Mouse (Mus musculus): Measurements from ENCODE around the gene Calm4. TPM values are rescaled to one million over a fixed set of nuclear protein-coding genes. Genes with fewer than 3 reads are reported as not detected.
"Not testable (repeated sequence)": the region's sequence is repeated elsewhere in the genome, so short reads cannot be mapped to it uniquely, and the experiment has no call there.

The Calm4 gene
- polyA plus RNA-seq, 1 experiment from 2014 or later = not detected

DNA sequence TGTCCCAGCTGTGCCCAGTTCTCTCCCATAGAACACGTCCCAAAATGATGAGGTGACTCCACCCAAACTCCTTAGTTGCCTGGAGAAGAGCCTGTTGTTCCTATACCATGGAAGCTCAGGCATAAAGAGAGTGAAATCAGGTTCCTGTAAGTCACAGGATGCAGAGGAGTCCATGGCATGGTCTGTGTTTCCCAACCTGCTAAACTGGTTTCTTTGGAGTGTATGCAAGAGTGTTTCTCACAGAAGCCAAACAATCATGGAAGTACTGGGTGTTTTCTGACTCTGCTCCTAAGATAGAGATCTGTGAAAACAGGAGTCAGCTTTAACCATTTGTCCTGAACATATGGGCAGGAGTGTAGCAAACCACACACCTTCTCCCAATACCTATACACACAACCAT lies 5.6 kb upstream of the Calm4 start:
- H3K27ac ChIP-seq (replicated peaks in 1 of 2; ENCODE audit: control insufficient read depth in 1 of 2, insufficient read depth in 1 of 2, low read depth in 2 of 2, low read length in 2 of 2) = no peak overlapping the region
- no peak for ATAC-seq (ENCODE audit: insufficient number of reproducible peaks, insufficient read depth, low FRiP score, low read depth)

DNA sequence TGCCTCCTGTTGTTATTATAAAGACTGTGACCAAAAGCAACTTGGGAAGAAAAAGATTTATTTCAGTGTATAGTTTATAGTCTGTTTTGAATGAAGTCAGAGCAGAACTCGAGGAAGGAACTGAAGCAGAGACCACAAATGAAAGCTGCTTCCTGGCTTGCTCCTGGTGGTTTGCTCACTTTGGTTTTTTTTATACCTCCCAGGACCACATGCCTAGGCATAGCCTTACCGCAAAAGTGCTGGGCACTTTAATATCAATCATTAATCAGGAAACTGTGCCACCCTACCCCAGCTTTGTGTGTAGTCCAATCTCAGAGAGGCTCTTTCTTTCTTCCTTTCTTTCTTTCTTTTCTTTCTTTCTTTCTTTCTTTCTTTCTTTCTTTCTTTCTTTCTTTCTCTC lies 5.1 kb upstream of the Calm4 start:
- H3K27me3 ChIP-seq (ENCODE audit: control insufficient read depth, insufficient read depth, low read length) = no peaks in the 10 kb centered on the region
- H3K9ac ChIP-seq (ENCODE audit: low read length) = no peak overlapping the region
- H3K36me3 ChIP-seq (ENCODE audit: control insufficient read depth, insufficient read depth, low read length) = no peaks in the 10 kb centered on the region
- no peak overlapping the region for H3K27ac ChIP-seq (replicated peaks in 1 of 2; ENCODE audit: control insufficient read depth in 1 of 2, insufficient read depth in 1 of 2, low read depth in 2 of 2, low read length in 2 of 2)
- no peak overlapping the region for H3K4me3 ChIP-seq (ENCODE audit: control insufficient read depth in 1 of 2, insufficient read depth in 1 of 2, low read depth in 1 of 2, low read length in 2 of 2)
- H3K4me1 ChIP-seq (ENCODE audit: control insufficient read depth in 2 of 2, insufficient read depth in 2 of 2, low read length in 2 of 2) = no peaks in the 10 kb centered on the region
- no peaks in the 10 kb centered on the region for H3K9me3 ChIP-seq (ENCODE audit: control insufficient read depth, low read length)
- no peak overlapping the region for H3K4me2 ChIP-seq (ENCODE audit: low read length)
- 56% methylated on average over 2 of the region's 2 CpGs for WGBS
- ATAC-seq (ENCODE audit: insufficient number of reproducible peaks, insufficient read depth, low FRiP score, low read depth) = no peak

More for the DNA sequence above, 5.6 kb upstream of the Calm4 start:
- Histone ChIP-seq H3K4me3 (ENCODE audit: control insufficient read depth in 1 of 2, insufficient read depth in 1 of 2, low read depth in 1 of 2, low read length in 2 of 2) (no peak overlapping the region), H3K9me3 (ENCODE audit: control insufficient read depth, low read length) (no peaks in the 10 kb centered on the region), H3K27me3 (ENCODE audit: control insufficient read depth, insufficient read depth, low read length) (no peaks in the 10 kb centered on the region), H3K4me2 (ENCODE audit: low read length) (no peak overlapping the region), H3K4me1 (ENCODE audit: control insufficient read depth in 2 of 2, insufficient read depth in 2 of 2, low read length in 2 of 2) (no peaks in the 10 kb centered on the region), H3K9ac (ENCODE audit: low read length) (no peak overlapping the region), H3K36me3 (ENCODE audit: control insufficient read depth, insufficient read depth, low read length) (no peaks in the 10 kb centered on the region)
- 68% methylated on average over 1 of the region's 1 CpGs for WGBS

DNA sequence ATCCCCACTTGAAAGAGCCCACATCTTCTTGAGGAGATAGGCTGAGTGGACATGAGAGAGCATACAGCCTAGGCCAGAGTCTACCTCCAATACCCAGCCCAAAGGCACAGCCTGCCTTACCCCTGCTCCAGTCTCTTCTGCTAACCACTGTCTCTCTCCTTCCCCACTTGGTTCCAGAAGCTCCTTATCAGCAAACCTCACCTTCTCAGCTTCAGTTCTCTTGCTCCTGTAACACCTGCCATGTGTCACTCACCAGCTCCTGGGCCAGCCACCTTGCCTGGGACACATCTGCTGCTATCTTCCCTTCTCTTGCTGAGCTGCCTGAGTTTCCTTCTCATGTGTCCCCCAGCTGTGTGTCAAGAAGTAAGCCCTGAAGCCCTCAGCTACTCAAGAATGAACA lies 3.9 kb upstream of the Calm4 start:
- H3K4me2 ChIP-seq (ENCODE audit: low read length); H3K27ac ChIP-seq (replicated peaks in 1 of 2; ENCODE audit: control insufficient read depth in 1 of 2, insufficient read depth in 1 of 2, low read depth in 2 of 2, low read length in 2 of 2); H3K9me3 ChIP-seq (ENCODE audit: control insufficient read depth, low read length); H3K27me3 ChIP-seq (ENCODE audit: control insufficient read depth, insufficient read depth, low read length); H3K4me1 ChIP-seq (ENCODE audit: control insufficient read depth in 2 of 2, insufficient read depth in 2 of 2, low read length in 2 of 2); H3K36me3 ChIP-seq (ENCODE audit: control insufficient read depth, insufficient read depth, low read length); H3K4me3 ChIP-seq (ENCODE audit: control insufficient read depth in 1 of 2, insufficient read depth in 1 of 2, low read depth in 1 of 2, low read length in 2 of 2); ATAC-seq (ENCODE audit: insufficient number of reproducible peaks, insufficient read depth, low FRiP score, low read depth); H3K9ac ChIP-seq (ENCODE audit: low read length): not testable (repeated sequence)

DNA sequence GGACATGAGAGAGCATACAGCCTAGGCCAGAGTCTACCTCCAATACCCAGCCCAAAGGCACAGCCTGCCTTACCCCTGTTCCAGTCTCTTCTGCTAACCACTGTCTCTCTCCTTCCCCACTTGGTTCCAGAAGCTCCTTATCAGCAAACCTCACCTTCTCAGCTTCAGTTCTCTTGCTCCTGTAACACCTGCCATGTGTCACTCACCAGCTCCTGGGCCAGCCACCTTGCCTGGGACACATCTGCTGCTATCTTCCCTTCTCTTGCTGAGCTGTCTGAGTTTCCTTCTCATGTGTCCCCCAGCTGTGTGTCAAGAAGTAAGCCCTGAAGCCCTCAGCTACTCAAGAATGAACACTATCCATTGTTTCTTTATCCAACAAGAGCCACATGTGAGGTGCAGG lies 3.1 kb downstream of the Calm4 start:
- not testable (repeated sequence) for H3K9me3 ChIP-seq (ENCODE audit: control insufficient read depth, low read length); H3K27me3 ChIP-seq (ENCODE audit: control insufficient read depth, insufficient read depth, low read length); H3K9ac ChIP-seq (ENCODE audit: low read length); H3K4me2 ChIP-seq (ENCODE audit: low read length); H3K4me1 ChIP-seq (ENCODE audit: control insufficient read depth in 2 of 2, insufficient read depth in 2 of 2, low read length in 2 of 2); H3K36me3 ChIP-seq (ENCODE audit: control insufficient read depth, insufficient read depth, low read length); ATAC-seq (ENCODE audit: insufficient number of reproducible peaks, insufficient read depth, low FRiP score, low read depth); H3K4me3 ChIP-seq (ENCODE audit: control insufficient read depth in 1 of 2, insufficient read depth in 1 of 2, low read depth in 1 of 2, low read length in 2 of 2); H3K27ac ChIP-seq (replicated peaks in 1 of 2; ENCODE audit: control insufficient read depth in 1 of 2, insufficient read depth in 1 of 2, low read depth in 2 of 2, low read length in 2 of 2)

DNA sequence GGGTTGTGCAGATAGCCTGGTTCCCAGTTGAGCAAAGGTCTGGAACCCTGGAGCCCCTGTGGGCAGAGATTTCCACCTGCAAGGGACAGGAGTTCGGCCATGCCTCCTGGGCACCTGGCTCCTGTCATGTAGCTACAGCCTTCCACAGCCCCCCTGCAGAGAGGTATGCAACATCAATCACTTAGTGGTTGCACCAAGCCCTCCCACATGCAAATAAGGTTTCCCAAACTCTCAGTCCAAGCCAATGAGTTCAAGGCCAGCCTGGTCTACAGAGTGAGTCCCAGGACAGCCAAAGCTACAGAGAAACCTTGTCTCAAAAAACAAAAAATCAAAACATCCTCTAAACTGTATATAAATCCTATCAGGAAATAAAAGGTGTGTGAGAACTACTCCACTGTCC lies 12.8 kb downstream of the Calm4 start:
- Histone ChIP-seq H3K4me3 (ENCODE audit: control insufficient read depth in 1 of 2, insufficient read depth in 1 of 2, low read depth in 1 of 2, low read length in 2 of 2) (no peak overlapping the region), H3K4me1 (ENCODE audit: control insufficient read depth in 2 of 2, insufficient read depth in 2 of 2, low read length in 2 of 2) (no peaks in the 10 kb centered on the region), H3K36me3 (ENCODE audit: control insufficient read depth, insufficient read depth, low read length) (no peaks in the 10 kb centered on the region), H3K27me3 (ENCODE audit: control insufficient read depth, insufficient read depth, low read length) (no peaks in the 10 kb centered on the region), H3K4me2 (ENCODE audit: low read length) (no peak overlapping the region), H3K9me3 (ENCODE audit: control insufficient read depth, low read length) (no peaks in the 10 kb centered on the region), H3K9ac (ENCODE audit: low read length) (no peak overlapping the region), H3K27ac (replicated peaks in 1 of 2; ENCODE audit: control insufficient read depth in 1 of 2, insufficient read depth in 1 of 2, low read depth in 2 of 2, low read length in 2 of 2) (no peak overlapping the region)
- WGBS = 77% methylated on average over 1 of the region's 1 CpGs
- ATAC-seq (ENCODE audit: insufficient number of reproducible peaks, insufficient read depth, low FRiP score, low read depth) = no peak

DNA sequence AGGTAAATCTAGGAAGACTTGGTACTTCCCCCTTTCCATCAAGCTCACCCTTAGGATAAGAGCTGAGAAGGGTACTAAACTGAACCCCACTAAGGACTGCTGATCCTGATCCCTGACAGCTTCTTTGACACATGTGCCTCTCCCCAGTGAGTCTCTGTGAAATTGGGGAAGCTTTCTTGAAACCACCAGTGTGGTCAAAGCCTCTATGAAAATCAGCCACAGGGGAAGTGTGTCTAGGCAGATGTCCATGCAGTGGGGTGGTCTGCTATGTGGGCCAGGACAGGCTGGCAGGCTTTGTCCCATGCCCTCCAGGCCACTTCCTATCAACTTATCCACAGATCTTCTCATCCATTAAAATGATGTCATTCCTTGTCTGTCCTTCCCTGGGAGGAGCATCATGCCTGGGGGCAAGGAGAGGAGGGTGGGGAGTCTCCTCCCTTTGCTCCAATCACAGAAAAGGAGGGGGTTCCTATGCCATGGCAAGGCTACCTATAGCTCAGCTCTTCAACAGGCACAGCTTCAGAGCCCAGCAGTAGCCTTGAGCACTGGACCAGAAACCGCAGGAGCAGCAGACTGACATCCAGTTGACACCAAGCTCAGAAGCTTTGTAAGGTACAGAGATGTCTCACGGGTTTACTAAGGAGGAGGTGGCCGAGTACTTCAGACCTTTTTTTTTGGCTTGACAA lies 16.2 kb downstream of the Calm4 start, which contains the start of gene Calm5:
TSS of gene Calm5 (plus strand) at position 526 of the 686 bp plus-strand sequence.
- H3K4me1 ChIP-seq (ENCODE audit: control insufficient read depth in 2 of 2, insufficient read depth in 2 of 2, low read length in 2 of 2); H3K4me2 ChIP-seq (ENCODE audit: low read length); H3K27me3 ChIP-seq (ENCODE audit: control insufficient read depth, insufficient read depth, low read length); H3K9me3 ChIP-seq (ENCODE audit: control insufficient read depth, low read length); H3K27ac ChIP-seq (replicated peaks in 1 of 2; ENCODE audit: control insufficient read depth in 1 of 2, insufficient read depth in 1 of 2, low read depth in 2 of 2, low read length in 2 of 2); H3K4me3 ChIP-seq (ENCODE audit: control insufficient read depth in 1 of 2, insufficient read depth in 1 of 2, low read depth in 1 of 2, low read length in 2 of 2); H3K36me3 ChIP-seq (ENCODE audit: control insufficient read depth, insufficient read depth, low read length); ATAC-seq (ENCODE audit: insufficient number of reproducible peaks, insufficient read depth, low FRiP score, low read depth); H3K9ac ChIP-seq (ENCODE audit: low read length): not testable (repeated sequence)
- 75% methylated on average over 3 of the region's 3 CpGs for WGBS

DNA sequence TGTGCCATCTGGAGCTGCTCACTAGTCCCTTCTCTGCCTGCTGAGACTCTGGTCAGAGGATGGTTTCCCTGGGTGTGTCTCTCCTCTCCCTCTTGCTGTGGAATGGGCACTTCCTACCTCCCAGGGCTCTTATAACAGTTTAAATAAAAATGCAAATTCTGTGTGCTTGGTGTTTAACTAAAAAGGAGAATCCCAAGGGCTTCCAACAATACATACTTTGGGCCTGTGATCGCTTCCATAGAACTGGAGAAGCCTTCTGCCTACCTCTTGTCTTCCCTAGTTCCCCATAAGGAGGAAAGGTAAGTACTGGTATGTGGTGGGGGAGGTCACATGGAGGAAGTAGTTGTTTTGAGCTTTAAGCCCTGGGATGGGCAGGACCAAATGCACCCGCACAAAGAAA lies 17.3 kb downstream of the Calm4 start:
- Histone ChIP-seq H3K4me2 (ENCODE audit: low read length) (no peak overlapping the region), H3K4me3 (ENCODE audit: control insufficient read depth in 1 of 2, insufficient read depth in 1 of 2, low read depth in 1 of 2, low read length in 2 of 2) (no peak overlapping the region), H3K36me3 (ENCODE audit: control insufficient read depth, insufficient read depth, low read length) (no peaks in the 10 kb centered on the region), H3K27ac (replicated peaks in 1 of 2; ENCODE audit: control insufficient read depth in 1 of 2, insufficient read depth in 1 of 2, low read depth in 2 of 2, low read length in 2 of 2) (no peak overlapping the region), H3K9ac (ENCODE audit: low read length) (no peak overlapping the region), H3K4me1 (ENCODE audit: control insufficient read depth in 2 of 2, insufficient read depth in 2 of 2, low read length in 2 of 2) (0 out of 4 replicates have a peak, but pooled peaks cover 0 to 4% of the 10 kb centered on the region in 2 experiments), H3K27me3 (ENCODE audit: control insufficient read depth, insufficient read depth, low read length) (no peaks in the 10 kb centered on the region), H3K9me3 (ENCODE audit: control insufficient read depth, low read length) (no peaks in the 10 kb centered on the region)
- 67% methylated on average over 2 of the region's 2 CpGs for WGBS
- no peak for ATAC-seq (ENCODE audit: insufficient number of reproducible peaks, insufficient read depth, low FRiP score, low read depth)

DNA sequence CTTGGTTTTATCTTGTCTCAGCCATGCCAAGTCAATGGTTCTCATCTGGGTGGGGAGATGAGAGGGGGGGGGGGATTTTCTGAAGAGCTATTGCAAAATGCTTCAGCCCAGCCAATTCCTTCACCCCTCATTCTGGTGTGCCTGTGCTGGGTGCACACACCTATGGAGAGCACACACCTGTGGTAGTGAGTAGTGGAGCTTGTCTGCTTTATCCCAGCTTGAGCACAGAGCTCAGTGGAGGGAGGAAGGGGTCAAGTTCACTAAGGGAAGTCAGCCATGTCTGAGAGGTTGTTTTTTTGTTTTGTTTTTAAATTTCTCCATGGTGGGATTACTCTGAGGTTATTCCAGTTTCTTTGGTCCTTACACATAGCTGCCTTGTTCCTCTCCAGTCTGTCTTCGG lies 18.7 kb downstream of the Calm4 start:
- Histone ChIP-seq H3K36me3 (ENCODE audit: control insufficient read depth, insufficient read depth, low read length) (no peaks in the 10 kb centered on the region), H3K4me2 (ENCODE audit: low read length) (no peak overlapping the region), H3K9ac (ENCODE audit: low read length) (no peak overlapping the region), H3K27ac (replicated peaks in 1 of 2; ENCODE audit: control insufficient read depth in 1 of 2, insufficient read depth in 1 of 2, low read depth in 2 of 2, low read length in 2 of 2) (no peak overlapping the region), H3K4me1 (ENCODE audit: control insufficient read depth in 2 of 2, insufficient read depth in 2 of 2, low read length in 2 of 2) (0 out of 4 replicates have a peak, but pooled peaks cover 0 to 4% of the 10 kb centered on the region in 2 experiments), H3K9me3 (ENCODE audit: control insufficient read depth, low read length) (no peaks in the 10 kb centered on the region), H3K4me3 (ENCODE audit: control insufficient read depth in 1 of 2, insufficient read depth in 1 of 2, low read depth in 1 of 2, low read length in 2 of 2) (no peak overlapping the region), H3K27me3 (ENCODE audit: control insufficient read depth, insufficient read depth, low read length) (no peaks in the 10 kb centered on the region)
- WGBS = 65% methylated on average over 1 of the region's 1 CpGs
- ATAC-seq (ENCODE audit: insufficient number of reproducible peaks, insufficient read depth, low FRiP score, low read depth) = no peak
